Mouse (Mus musculus): ENCODE measurements at regions not wholly inside any gene's neighbourhood (a gene's known extent, or its start where the extent isn't known, plus 50 kb on each side); places are given as distances from the start of the nearest gene placed in this dataset.

DNA sequence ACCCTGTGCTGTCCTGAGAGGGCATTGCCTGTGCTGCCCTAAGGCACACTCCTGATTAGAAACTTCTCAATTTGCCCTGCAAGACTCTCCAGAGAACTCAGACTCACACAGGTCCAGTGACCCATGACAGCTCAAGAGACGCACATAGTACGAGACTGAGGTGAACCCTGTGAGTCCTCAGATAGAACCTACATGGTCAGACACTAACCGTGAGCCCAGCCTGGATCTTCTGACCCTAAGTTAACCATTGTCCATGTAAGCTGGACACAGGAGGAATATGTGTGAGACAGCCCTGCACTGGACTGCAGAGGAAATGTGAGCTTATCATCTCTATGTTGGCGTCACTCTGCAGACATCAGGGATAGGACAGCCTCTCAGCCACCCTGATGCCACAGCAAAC lies 91.4 kb upstream of the Selenok start:
- DNase-seq: no peak

DNA sequence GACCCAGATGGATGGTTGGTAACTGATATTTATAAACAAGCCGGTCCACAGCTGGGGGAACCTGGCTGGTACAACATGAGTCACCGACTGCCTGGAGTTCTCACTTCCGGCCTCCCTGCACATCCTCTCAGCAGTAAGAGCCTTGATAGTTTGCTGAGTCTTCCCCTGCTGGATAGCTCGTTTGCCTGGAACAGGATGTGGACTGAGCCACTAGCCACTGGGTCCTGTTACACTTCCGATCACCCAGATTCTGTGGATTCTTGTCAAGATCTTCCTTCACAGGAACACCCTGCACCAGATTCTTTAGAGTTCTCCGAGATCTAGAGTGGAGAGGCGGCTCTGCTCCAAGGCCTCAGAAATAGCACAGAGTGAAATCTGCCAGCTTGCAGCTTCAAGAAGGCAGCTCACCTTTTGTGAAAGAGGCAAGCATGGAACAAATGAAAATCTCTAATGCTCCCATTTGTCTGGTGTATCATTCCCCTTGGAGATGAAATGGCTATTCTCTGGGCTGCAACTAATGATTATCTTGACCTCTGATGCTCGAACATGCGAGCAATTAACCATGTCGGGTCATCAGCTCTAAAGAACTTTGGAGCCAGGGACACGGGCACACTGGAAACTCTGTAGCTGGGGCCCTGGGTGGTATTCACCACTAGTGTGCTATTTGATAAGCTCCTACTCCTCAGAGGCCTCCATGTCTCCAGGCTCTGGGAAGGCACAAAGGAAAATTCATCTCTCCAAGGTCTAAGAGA lies 90.3 kb upstream of the Selenok start:
- no peak for DNase-seq

DNA sequence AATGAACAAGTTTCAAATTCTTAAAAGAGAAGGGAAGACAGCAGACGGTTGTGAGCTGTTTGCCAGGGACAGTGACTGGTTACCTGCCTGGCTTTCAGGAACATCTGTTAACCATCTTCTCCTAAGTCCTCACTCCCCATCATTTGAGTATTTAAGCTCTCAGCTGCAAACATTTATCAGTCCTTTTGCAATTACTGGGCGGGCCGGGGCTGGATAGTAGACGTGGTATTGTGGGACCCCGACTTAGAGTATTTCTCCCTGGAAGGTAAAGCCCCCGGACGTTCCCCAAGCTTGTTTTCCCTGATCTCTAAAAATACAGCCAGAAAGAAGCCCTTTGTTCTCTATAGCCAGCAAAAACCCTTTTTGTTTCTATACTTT lies 89.7 kb upstream of the Selenok start:
- no peak for DNase-seq

DNA sequence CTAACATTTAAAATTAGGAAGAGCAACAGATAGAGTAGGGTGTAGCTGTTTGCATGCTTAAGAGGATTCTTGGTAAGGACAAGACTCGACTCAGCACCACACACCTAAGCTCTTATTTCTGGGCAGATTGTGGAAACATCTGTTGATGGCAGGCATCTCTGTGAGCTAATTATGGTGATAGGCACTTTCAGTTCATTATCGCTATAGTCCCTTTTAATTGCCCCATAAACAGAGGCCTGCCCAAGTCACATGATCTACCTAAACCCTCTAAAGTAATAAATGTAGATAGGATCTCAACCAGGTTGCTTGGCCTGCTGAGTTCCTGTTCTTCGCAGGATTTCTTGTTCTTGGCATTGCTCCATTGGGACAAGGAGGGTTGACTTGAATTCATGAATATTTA lies 88.8 kb upstream of the Selenok start:
- no peak for DNase-seq

DNA sequence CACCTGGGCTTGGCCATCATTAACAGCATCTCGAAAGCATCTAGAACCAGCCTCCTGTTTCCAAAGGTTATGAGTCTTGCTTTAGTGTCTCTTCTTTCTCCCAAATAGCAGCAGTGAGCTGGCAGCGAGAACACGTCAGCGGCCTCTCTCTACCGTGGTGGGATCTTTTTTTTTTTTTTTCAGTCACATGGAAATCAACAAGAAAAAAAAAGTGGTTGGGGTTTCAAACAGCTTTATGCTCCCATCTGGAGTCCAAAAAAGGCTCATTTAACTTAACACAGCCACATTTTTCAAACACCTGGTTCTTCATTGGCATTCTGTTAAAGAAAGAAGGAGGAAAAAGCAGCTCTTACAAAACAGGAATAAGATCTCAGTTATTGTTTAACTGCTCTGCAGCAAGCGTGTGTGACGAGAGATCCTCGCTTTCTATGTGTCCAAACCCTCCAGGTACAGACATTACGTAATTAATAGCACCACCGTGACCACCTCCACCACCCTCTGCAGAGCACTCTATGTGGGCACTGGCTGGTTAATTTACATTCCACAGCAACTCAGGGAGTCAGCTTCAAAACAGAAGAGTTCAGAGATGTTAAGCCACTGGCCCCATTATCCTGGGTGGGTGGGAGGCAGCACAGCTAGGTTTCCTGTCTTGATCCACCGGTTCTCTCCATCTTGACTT lies 85.3 kb upstream of the Selenok start:
- DNase-seq: no peak

DNA sequence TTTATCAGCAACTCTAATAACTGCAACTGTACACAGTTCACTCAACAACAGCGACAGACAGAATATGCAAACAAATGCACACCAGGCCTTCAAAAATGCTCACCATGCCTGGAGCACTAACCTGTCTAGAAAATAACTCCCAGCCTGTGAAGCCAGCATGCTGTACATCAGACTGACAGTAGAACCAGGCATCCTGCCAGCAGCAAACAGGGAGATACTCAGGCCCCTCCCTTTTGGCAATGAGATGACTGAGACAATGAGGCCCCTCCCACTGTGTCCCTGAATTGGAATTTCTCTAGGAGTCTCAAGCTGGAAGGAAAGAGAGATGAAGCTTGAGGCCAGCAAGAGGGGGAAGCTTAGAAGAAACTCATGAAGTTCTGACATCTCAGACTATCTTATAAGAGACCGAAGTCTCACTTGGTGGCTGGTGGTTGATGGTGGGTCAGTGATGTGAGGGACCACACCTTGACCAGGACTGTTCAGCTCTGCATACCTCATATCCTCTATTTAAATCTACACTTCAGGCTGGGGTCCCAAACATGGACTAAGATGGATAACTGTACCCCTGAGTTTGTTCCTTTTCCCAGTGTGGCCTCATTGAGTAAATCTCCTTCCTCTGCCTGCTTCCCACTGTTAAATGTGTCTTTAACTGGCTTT lies 72.6 kb upstream of the Selenok start:
- peak; percentile 85 for DNase-seq

DNA sequence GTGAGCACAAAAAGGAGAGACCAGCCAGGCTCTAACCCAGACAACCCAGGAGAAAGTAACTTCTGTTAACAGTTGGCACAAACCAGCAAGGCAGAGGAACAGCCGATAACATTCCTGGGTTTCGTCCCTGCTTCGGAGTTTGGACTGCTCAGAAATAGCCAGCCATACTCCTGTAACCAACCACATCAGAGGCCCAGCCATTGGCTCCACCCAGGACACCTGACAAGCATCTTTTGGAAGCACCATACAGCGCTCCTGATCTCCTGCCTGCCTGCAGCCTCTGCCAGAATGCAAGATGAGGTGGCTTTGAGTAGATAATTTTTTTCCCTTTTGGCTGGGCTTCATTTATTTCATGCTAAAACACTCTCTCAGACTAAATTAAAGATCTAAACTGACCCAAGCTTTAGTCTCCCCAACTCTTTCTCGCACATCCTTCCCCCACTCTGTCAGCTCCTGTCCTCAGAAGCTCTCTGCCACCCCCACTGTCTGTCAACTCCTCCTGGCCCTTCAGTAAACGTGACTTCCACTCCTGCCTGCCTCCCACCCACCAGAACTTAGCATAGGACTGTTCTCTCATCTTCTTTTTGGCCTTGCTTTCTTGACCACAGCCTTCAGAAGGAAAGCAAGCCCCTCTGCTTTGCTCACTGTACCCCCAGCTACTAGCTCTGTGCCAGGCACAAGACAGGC lies 72.0 kb upstream of the Selenok start:
- DNase-seq: no peak

DNA sequence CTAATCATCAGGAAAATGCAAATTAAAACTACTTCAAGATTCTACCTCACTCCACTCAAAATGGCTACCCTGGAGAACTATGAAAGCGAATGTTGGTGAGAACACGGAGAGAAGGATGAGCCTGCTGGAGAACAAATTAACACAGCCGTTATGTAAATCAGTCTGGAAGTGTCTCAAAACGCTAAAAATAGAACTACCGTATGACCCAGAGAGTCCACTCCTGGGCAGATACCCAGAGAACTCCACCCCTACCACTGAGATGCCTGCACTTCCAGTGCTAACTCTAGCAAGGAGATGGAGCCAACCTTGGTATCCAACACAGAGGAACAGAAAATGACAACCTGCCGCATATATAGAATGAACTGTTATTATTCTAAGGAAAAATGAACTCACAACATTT lies 67.2 kb upstream of the Selenok start:
- DNase-seq: peak; percentile 17

DNA sequence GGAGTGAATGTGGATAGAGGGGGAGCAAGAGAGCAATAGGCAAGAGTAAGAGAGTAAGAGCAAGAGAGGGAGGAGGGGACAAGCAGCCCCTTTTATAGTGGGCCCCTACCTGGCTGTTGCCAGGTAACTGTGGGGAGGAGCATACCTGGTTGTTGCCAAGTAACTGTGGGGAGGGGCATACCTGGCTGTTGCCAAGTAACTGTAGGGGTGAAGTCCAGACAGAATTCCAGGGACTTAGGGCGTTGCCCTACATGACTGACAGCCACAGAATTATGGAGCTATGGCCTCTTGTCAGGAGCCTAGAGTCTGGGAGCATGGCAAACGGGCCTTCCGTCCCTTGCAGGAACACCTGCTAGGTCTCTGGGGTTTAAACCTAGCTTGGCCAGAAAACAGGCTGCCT lies 64.5 kb upstream of the Selenok start:
- no peak for DNase-seq

DNA sequence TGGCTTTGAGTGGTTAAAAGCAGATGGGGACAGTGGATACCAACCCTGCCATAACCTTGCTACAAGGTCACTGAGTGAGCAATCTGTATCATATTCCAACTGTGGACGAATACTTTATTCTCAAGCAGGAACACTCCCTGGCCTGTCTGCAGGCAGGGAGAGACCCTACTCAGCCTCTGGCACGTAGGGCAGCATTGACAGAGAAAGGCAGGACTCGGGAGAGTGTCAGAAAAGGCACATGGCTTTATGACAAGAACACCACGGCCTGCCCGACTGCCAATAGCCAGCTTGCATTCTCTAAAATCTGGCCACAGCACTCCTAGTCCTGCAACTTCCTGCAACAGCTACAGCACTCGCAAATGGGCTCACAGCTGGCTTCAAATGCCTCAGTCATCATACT lies 63.3 kb upstream of the Selenok start:
- no peak for DNase-seq

DNA sequence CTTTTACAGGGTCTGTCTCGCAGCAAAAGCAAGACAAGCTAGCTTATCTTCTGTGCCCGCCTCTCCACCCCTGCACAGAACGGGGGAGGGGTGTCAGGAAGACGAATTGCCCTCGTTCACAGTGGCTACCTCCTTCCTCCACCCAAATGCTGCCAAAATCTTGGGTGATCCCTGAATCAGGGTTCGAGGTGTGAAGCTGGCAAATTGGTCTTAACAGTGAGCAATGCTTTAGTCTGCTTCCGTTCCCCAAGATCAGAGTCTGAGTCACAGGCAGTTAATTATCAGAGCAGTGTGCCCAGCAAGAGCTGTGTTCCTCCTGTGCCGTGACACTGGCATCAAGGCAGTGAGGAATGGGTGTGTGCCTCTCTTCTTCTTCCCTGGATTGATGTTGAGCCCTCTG lies 58.4 kb upstream of the Selenok start:
- DNase-seq: no peak
